Mouse (Mus musculus): ENCODE data around the gene Gm30191.

DNA sequence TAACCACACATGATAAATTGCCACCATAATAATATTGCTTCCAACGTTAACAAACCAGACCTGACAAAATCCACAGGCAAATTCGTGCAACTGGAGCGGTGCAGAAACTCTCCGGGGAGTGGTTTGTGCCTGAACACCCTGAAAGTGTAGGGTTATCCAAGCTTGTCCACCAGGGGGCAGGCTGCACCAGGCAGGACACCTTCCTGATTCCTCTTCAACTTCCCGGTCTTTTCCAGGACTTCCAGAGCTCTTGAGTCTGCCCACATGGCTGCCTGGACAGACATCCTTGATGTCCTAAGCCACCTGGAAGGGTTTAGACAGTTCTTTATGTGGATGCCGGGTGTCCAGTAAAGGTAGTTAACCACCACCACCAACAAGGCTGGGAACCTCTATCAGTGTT, 16.5 kb downstream of the Gm30191 start:
- TF ChIP-seq TCF12 (IDR thresholded peaks at IDR 0.05; ENCODE audit: insufficient read depth, poor library complexity, severe bottlenecking) (no peak), POLR2A (IDR thresholded peaks at IDR 0.05; ENCODE audit: insufficient read length, low read depth) (no peak), CEBPB (IDR thresholded peaks at IDR 0.05; ENCODE audit: insufficient read depth, poor library complexity, severe bottlenecking) (no peak)

Data from myocyte (in vitro differentiated cells).